9 mouse cellular contexts compared by ENCODE assay signal in the genomic region with DNA sequence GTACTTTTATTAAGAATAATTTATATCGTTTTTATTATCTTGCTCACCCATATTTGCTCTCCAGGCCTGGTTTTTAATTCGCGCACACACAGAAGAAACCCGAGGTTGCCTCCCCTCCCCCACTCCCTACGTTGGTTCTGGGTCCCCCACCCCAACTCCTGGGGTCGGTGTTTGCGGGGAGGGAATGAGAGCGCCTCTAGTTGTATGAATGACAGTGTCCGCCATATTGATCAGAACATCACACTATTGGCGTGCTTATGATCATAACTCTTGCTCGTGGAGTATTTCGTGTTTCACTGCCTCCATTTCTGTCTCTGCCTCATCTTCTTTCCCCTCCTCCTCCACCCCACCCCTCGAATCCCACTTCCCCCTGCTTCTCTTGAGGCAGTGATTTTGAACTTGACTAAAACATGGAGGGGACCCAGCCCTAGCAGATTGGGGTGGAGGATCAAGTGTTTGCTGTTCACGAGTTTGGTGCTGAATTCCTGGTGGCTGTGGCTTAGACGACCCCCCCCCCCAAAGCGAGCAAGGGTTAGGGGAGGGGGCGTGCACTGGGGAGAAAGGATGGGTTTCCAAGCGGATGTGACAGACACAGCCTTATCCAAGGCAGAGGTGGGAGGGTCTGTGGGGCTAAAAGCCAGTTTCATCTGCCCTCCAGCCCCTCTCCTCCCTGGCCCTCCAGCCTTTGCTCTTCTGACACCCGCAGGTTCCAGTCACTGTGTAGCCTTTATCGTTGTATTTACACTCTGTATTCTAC. TPM values are rescaled to one million over a fixed set of nuclear protein-coding genes. Genes with fewer than 3 reads are reported as not detected.
DNase-seq lines count a peak whose midpoint lies in the region; ATAC-seq lines count a peak whose summit lies in the region.
"Had no signal": no experiment of that assay in that cellular context is flagged by ENCODE, and none has a peak within 500 bp of the region (broad histone marks: within the 10 kb centered on the region; RNA-seq: fewer than 3 reads in every experiment).

No protein-coding gene starts in this region.

- ATAC-seq in heart, embryonic 14.5 days (ENCODE audit: insufficient number of reproducible peaks, insufficient read depth, low FRiP score, low read depth): no peak
- ATAC-seq in embryonic facial prominence, embryonic 14.5 days (ENCODE audit: low read depth): no peak
- ATAC-seq in limb, embryonic 13.5 days (ENCODE audit: low FRiP score, low read depth): no peak
- ATAC-seq in erythroblast, adult 5-6 weeks (replicated peaks; ENCODE audit: low FRiP score, poor library complexity, severe bottlenecking): no peak

- peak overlapping the region; percentile 96 for H3K4me2 ChIP-seq in heart, embryonic 14.5 days (ENCODE audit: low read length)
- peak overlapping the region; percentile 93 for H3K4me2 ChIP-seq in embryonic facial prominence, embryonic 14.5 days (ENCODE audit: low read depth, low read length)
- H3K4me2 ChIP-seq in limb, embryonic 13.5 days (replicated peaks): peak overlapping the region; percentile 87

- peaks cover 16% of the 10 kb centered on the region for H3K27me3 ChIP-seq in heart, embryonic 14.5 days (ENCODE audit: control insufficient read depth, insufficient read depth, low read length)
- H3K27me3 ChIP-seq in embryonic facial prominence, embryonic 14.5 days (replicated peaks; ENCODE audit: control insufficient read depth, insufficient read depth, low read length): peaks cover 23% of the 10 kb centered on the region
- H3K27me3 ChIP-seq in limb, embryonic 13.5 days: peaks cover 57% of the 10 kb centered on the region

- no peak overlapping the region for H3K9ac ChIP-seq in heart, embryonic 14.5 days (ENCODE audit: low read length)
- peak overlapping the region; percentile 20; the same call in 1 of the 2 replicates for H3K9ac ChIP-seq in embryonic facial prominence, embryonic 14.5 days (ENCODE audit: low read depth, low read length)
- no peak overlapping the region for H3K9ac ChIP-seq in limb, embryonic 13.5 days

- no peak for DNase-seq in heart, adult 9 months (ENCODE audit: low spot score in 2 of 2)
- peak; percentile 24 for DNase-seq in Muller cell, postnatal 12 days (ENCODE audit: inconsistent ontology term)
- no peak for DNase-seq in embryonic facial prominence, embryonic 14.5 days (ENCODE audit: low spot score)
- no peak for DNase-seq in frontal cortex, postnatal 25 days (ENCODE audit: low spot score in 2 of 2)
- no peak for DNase-seq in adrenal gland, postnatal 25 days

- no peak overlapping the region for H3K27ac ChIP-seq in heart, embryonic 14.5 days (replicated peaks in 1 of 2; ENCODE audit: control insufficient read depth in 1 of 2, insufficient read depth in 1 of 2, low read depth in 2 of 2, low read length in 2 of 2)
- H3K27ac ChIP-seq in embryonic facial prominence, embryonic 14.5 days (replicated peaks; ENCODE audit: low read depth, low read length): no peak overlapping the region
- no peak overlapping the region for H3K27ac ChIP-seq in limb, embryonic 13.5 days

- peaks cover 8 to 12% of the 10 kb centered on the region in 2 experiments for H3K4me1 ChIP-seq in heart, embryonic 14.5 days (ENCODE audit: control insufficient read depth in 2 of 2, insufficient read depth in 2 of 2, low read length in 2 of 2)
- peaks cover 22% of the 10 kb centered on the region for H3K4me1 ChIP-seq in embryonic facial prominence, embryonic 14.5 days (ENCODE audit: control insufficient read depth, insufficient read depth, low read length)
- H3K4me1 ChIP-seq in limb, embryonic 13.5 days: peaks cover 31% of the 10 kb centered on the region

- peak overlapping the region; percentile 61 to 70; a peak in 3 of 4 replicates for H3K4me3 ChIP-seq in heart, embryonic 14.5 days (ENCODE audit: control insufficient read depth in 1 of 2, insufficient read depth in 1 of 2, low read depth in 1 of 2, low read length in 2 of 2)
- H3K4me3 ChIP-seq in embryonic facial prominence, embryonic 14.5 days (ENCODE audit: low read depth, low read length): peak overlapping the region; percentile 72
- H3K4me3 ChIP-seq in limb, embryonic 13.5 days: peak overlapping the region; percentile 66

- H3K36me3 ChIP-seq in heart, embryonic 14.5 days (ENCODE audit: control insufficient read depth, insufficient read depth, low read length): no peaks in the 10 kb centered on the region
- no peaks in the 10 kb centered on the region for H3K36me3 ChIP-seq in embryonic facial prominence, embryonic 14.5 days (ENCODE audit: control insufficient read depth, insufficient read depth, low read length)
- no peaks in the 10 kb centered on the region for H3K36me3 ChIP-seq in limb, embryonic 13.5 days
- H3K36me3 ChIP-seq: G1E had no signal

- 16% methylated on average over 20 of the region's 20 CpGs for WGBS in heart, embryonic 14.5 days
- WGBS in embryonic facial prominence, embryonic 14.5 days: 13% methylated on average over 20 of the region's 20 CpGs
- 17% methylated on average over 20 of the region's 20 CpGs for WGBS in limb, embryonic 13.5 days

- no peaks in the 10 kb centered on the region for H3K9me3 ChIP-seq in heart, embryonic 14.5 days (ENCODE audit: control insufficient read depth, low read length)
- H3K9me3 ChIP-seq in embryonic facial prominence, embryonic 14.5 days (ENCODE audit: control insufficient read depth, low read length): no peaks in the 10 kb centered on the region
- H3K9me3 ChIP-seq in limb, embryonic 13.5 days: no peaks in the 10 kb centered on the region

RNA-seq across cellular contexts. Expression of a gene that starts 2.1 kb away (rescaled TPM):
- 12.0 and 17.4 TPM in 2 replicates for polyA plus RNA-seq in heart, embryonic 14.5 days (2014; fragmentation: Nextera tagmentation; extraction: Ambion mirVana)
- polyA plus RNA-seq in embryonic facial prominence, embryonic 14.5 days (2014; fragmentation: Nextera tagmentation; extraction: Ambion mirVana): 13.8 and 14.6 TPM in 2 replicates
- 2.8 and 4.3 TPM in 2 replicates for polyA plus RNA-seq in limb, embryonic 13.5 days (2015; fragmentation: Nextera tagmentation; extraction: Ambion mirVana)
- not detected in 2 replicates for total RNA-seq in erythroblast, adult 5-6 weeks (2015; ENCODE audit: low replicate concordance)
- not detected in 2 replicates for total RNA-seq in erythroblast, adult 5-6 weeks (2017; ENCODE audit: low replicate concordance)
- total RNA-seq in adrenal gland, postnatal 25 days (2021): 30.4 and 37.9 TPM in 2 replicates
- polyA plus RNA-seq: G1E had no signal
